Mouse (Mus musculus): ENCODE measurements at regions not wholly inside any gene's neighbourhood (a gene's known extent, or its start where the extent isn't known, plus 50 kb on each side); places are given as distances from the start of the nearest gene placed in this dataset.
A peak's percentile ranks its signal among the peaks of the same experiment; 100 is the strongest.

DNA sequence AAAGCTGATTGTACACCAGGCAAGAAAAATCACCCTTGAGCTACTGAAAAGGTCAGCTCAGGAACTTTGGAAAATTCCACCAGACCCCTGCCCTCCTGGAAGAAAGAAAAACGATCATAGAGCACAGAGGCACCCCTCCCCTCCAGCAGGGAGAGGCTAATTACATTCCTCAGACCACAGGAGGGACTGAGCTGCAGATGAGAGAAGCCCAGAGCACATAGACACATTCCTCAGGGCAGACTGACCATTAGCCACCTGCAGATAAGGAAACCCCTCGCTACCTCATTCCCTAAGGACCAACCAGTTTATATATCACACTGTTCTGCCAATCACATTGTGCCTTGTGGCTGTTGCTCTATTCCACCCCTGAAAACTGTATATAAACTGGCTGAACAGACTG lies 230.3 kb downstream of the Parp8 start:
- no peaks in the 10 kb centered on the region for H3K4me1 ChIP-seq (ENCODE audit: control insufficient read depth, insufficient read depth, insufficient read length, low read length)
- H3K4me3 ChIP-seq (ENCODE audit: insufficient read depth, low read depth, low read length): no peak overlapping the region
- H3K27ac ChIP-seq (replicated peaks; ENCODE audit: low read depth, low read length): no peak overlapping the region

DNA sequence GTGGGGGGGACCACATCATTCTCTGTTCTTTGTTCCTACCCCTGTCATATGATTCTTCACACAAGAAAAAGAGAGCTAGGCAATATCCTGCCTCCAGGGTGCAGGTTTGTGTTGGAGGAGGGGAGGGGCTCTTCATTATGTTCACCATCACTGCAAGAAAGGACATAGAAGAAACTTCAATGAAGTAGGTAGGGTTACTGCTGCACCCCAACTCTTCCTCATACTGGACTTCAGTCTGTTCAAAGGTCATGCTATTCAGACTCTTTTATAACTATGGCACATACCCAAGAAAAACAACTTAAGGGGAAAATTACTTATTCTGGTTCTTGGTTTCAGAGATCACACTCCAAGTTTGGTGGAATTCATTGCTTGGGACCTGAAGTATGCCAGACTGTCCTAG lies 243.7 kb downstream of the Parp8 start:
- H3K27ac ChIP-seq (replicated peaks; ENCODE audit: low read depth, low read length): no peak overlapping the region
- H3K4me1 ChIP-seq (ENCODE audit: control insufficient read depth, insufficient read depth, insufficient read length, low read length): no peaks in the 10 kb centered on the region
- H3K4me3 ChIP-seq (ENCODE audit: insufficient read depth, low read depth, low read length): no peak overlapping the region

DNA sequence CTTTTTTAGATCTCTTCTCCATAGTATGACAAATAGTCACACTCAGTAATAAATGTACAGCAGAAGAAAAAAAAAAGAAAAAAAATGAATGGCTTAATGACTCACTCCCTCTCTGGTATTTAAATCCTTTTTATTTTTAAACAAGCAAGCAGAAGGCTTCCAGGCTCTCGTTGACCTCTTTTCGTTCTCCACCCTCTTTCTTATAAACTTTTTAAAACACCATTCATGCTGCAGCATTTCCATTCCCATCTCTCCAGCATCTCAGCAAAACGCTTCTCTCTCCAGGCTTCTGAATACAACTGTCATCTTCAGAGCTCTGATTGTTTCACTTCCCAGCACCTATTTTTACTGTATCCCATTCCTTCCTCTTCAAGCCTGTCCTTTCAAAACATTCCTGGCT lies 259.8 kb downstream of the Parp8 start:
- H3K4me1 ChIP-seq (ENCODE audit: control insufficient read depth, insufficient read depth, insufficient read length, low read length): no peaks in the 10 kb centered on the region
- no peak overlapping the region for H3K27ac ChIP-seq (replicated peaks; ENCODE audit: low read depth, low read length)
- no peak overlapping the region for H3K4me3 ChIP-seq (ENCODE audit: insufficient read depth, low read depth, low read length)

DNA sequence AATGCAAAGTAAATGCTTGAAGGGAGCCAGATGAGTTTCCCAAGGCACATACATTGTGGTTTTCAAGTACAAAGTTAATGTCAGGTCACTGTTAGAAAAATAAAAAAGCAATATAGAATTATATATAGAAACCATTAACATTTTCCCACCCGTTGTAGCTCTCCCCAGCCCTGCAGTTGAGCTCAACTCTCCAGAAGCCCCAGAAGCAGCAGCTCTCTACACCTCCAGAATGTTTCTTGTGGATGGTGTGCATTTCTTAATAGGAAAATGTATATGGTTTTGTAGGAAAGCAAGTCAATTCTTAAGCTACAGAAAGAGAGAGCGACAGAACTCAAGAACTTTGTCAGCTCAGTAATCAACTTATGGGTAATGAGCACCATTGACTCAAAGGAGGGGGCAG lies 265.4 kb downstream of the Parp8 start:
- no peak overlapping the region for H3K4me3 ChIP-seq (ENCODE audit: insufficient read depth, low read depth, low read length)
- H3K27ac ChIP-seq (replicated peaks; ENCODE audit: low read depth, low read length): no peak overlapping the region
- no peaks in the 10 kb centered on the region for H3K4me1 ChIP-seq (ENCODE audit: control insufficient read depth, insufficient read depth, insufficient read length, low read length)

DNA sequence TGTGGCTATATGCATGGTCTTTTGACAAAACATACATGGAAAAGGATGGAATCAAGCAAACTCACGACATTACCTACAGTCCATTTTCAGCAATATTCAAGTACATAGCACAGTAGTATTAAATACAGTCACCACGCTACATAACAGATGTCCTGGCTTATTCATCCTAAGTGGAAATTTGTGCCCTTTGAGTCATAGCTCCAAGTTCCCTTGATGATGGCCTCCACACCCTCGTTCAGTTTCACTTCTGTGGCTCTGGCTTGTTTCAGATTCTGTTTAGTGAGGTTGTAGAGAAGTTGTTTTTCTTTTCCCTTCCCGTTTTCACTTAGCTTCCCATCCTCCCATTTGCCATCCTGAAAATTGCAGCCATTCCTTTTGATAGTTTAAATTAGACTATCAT lies 284.5 kb downstream of the Parp8 start:
- no peak overlapping the region for H3K4me3 ChIP-seq (ENCODE audit: insufficient read depth, low read depth, low read length)
- no peak overlapping the region for H3K27ac ChIP-seq (replicated peaks; ENCODE audit: low read depth, low read length)
- no peaks in the 10 kb centered on the region for H3K4me1 ChIP-seq (ENCODE audit: control insufficient read depth, insufficient read depth, insufficient read length, low read length)

DNA sequence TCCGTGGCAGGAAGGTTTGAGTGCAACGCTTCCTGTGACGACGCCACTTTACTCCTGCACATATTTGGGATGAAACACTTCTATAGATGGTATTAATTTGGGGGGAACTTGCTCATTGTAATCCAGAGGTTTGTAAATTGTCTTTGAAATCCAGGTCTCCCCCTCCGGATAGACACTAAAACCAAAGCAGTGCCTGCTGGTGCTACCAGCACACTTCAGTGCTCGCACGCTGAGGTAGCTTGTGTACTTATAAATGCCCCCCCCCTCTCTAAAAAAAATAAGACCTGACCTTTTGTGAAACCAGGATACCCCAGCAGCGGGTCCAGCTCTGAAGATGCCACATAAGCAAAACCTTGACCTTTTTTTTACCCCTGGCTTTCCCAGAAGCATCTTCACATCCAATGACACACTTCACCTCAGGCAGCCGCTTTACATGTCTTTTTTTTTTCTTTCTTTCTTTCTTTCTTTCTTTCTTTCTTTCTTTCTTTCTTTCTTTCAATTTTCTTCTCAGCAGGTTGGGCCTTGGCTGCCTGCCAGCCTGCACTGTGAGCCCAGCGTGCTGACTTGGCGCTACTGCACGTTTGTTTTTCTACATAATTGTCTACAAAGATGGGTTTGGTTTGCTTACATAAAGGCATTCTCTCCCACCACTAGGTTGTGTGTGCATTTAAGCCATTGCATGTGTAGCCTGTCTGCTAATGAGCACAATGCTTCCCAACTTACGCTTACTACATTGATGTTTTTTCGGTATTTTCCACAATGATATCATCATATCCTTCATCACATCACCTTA lies 301.8 kb downstream of the Parp8 start:
- Histone ChIP-seq H3K4me1 (ENCODE audit: control insufficient read depth, insufficient read depth, insufficient read length, low read length) (no peaks in the 10 kb centered on the region), H3K27ac (replicated peaks; ENCODE audit: low read depth, low read length) (no peak overlapping the region), H3K4me3 (ENCODE audit: insufficient read depth, low read depth, low read length) (no peak overlapping the region)

DNA sequence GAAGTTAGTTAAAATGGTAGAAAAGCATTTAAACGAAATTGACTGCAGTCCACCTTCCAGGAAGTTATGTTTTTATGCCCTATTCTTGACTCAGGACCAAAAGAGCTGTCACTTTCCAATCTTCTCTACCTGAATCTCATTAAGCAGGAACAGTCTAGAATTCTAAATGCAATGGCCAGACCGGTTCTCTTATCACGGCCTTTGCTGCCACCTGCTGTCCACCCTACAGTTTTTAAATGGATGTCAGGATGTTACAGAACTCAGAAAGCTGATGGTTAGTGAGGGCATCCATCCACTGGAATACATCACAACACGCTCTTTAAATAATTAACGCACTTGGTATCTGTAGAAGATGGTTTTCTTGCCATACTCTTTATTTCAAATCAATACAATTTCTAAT lies 310.5 kb downstream of the Parp8 start:
- no peak overlapping the region for H3K27ac ChIP-seq (replicated peaks; ENCODE audit: low read depth, low read length)
- H3K4me1 ChIP-seq (ENCODE audit: control insufficient read depth, insufficient read depth, insufficient read length, low read length): no peaks in the 10 kb centered on the region
- no peak overlapping the region for H3K4me3 ChIP-seq (ENCODE audit: insufficient read depth, low read depth, low read length)

DNA sequence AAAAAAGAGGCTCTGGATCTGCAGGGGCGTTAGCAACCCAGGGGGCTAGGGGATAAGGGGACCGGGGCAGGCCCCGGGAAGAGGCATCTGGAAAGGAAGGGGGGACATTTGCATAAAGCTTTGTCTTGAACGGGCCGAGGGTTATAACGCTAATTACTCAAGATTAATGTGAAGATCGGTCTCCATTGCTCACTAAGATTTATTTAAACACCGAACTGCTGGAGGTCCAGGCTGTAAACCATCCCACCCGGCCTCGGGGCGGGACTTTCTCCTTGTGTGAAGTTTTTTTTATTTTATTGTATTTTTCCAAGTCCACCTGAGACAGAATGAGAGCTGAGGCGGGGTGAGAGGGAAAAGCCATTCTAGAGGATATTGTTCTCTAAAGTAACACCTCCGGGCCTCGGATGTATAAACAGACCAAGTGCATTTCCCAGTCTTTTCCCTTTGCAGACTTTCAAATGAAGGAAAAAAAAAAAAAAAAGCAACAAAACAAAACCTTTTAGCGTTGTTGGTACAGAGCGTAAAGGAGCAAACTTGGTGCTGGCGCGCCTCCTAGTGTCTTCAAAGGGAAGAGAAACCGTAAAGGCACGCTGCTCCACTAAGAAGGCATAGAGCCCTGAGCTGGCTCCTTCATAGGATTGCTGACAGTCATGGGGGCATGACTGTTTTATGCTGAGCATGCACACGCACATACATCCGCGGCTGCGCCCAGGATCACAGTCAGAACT lies 313.3 kb downstream of the Parp8 start:
- Histone ChIP-seq H3K27ac (replicated peaks; ENCODE audit: low read depth, low read length) (no peak overlapping the region), H3K4me3 (ENCODE audit: insufficient read depth, low read depth, low read length) (0 out of 2 replicates have a peak overlapping the region, but pooled peaks have one; percentile 5), H3K4me1 (ENCODE audit: control insufficient read depth, insufficient read depth, insufficient read length, low read length) (no peaks in the 10 kb centered on the region)

DNA sequence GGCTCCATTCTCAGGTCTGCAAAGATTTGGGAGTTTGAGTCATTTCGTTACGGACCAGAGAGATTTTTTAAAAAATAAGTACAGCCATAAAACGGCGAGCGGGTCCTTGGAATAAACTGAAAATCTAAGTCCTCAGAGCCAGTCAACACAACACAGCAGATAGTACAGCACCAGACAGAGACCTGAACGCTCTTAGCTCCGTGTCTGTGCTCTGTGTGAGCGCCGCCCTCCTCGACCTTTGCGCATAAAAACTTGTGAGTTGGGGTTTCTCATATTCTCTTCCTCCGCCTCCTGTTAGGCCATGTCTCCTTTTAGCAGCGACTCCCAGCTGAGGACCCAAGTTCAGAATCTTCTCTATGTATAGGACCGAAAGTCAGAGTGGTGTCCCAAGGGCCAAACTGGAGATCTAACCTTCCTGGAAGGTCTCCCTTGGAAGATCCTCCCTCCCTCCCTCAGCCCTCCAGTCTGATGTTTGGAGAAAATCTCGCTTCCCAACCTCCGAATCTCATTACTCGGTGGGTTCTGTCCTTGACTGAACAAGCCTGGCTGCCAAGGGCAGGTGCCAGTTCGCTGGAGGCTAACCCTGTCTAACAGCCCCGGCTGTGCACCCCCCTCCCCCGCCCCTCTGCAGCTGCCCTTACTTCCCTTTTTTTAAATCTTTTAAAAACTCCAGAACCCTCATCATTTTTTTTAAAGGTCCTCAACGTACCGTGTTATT lies 314.0 kb downstream of the Parp8 start:
- Histone ChIP-seq H3K4me3 (ENCODE audit: insufficient read depth, low read depth, low read length) (peak overlapping the region; percentile 9; the same call in 1 of the 2 replicates), H3K27ac (replicated peaks; ENCODE audit: low read depth, low read length) (no peak overlapping the region), H3K4me1 (ENCODE audit: control insufficient read depth, insufficient read depth, insufficient read length, low read length) (no peaks in the 10 kb centered on the region)

DNA sequence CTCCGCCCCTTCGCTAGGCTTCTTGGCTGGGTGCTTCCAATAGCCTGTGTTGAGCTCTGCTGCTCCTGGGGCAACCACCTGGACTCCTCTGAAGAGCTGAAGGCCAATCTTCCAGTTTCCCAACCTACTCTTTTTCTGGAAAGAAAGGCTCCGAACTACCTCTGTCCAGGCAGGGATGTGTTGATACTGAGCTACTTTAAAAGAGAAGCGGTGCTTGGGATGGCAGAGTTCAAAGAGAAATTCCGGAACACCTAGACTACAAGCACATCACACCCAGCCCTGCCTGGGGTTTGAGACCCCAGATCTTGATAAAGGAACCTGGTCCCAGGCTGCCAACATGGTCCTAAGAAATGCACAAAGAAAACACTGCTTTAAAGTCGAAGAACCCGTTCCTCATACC lies 315.7 kb downstream of the Parp8 start:
- no peak overlapping the region for H3K27ac ChIP-seq (replicated peaks; ENCODE audit: low read depth, low read length)

DNA sequence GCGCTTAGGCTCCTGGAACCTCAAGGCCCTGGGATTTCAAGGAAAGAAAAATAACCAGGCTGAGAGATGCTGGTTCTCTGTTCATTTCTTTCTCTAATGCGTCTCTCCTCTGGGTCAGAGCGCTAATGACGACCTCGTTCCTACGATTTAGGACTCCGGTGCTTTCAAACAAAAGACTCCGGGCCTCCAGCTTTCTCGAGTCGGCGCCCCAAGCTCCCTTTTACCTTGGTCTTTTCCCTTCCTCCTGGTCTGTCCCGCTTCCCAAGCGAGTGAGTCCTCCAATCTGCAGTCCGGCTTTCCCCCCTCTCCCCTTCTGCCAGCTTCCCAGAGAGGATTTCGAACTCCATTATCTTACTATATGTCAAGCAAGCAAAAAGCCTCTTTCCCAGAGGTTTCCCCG lies 316.5 kb downstream of the Parp8 start:
- no peak overlapping the region for H3K4me3 ChIP-seq (ENCODE audit: insufficient read depth, low read depth, low read length)
- no peak overlapping the region for H3K27ac ChIP-seq (replicated peaks; ENCODE audit: low read depth, low read length)
- no peaks in the 10 kb centered on the region for H3K4me1 ChIP-seq (ENCODE audit: control insufficient read depth, insufficient read depth, insufficient read length, low read length)

More for the DNA sequence above, 315.7 kb downstream of the Parp8 start:
- no peak overlapping the region for H3K4me3 ChIP-seq (ENCODE audit: insufficient read depth, low read depth, low read length)
- no peaks in the 10 kb centered on the region for H3K4me1 ChIP-seq (ENCODE audit: control insufficient read depth, insufficient read depth, insufficient read length, low read length)

DNA sequence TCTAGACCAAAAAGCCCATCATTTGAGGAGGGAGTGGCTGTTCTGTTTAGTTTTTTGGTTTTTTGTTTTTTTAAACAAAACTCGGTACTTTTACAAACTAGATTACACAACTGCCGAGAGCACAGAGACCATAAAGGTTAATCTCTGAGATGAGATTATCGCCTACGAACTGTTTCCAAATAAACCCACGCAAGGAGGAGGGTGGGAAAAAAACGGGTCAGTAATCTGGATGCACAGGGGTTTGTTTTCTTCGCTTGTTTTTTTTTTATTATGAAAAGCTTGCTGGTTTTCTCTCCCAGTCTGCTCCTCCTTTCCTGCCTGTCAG lies 316.9 kb downstream of the Parp8 start:
- no peak overlapping the region for H3K4me3 ChIP-seq (ENCODE audit: insufficient read depth, low read depth, low read length)
- H3K4me1 ChIP-seq (ENCODE audit: control insufficient read depth, insufficient read depth, insufficient read length, low read length): no peaks in the 10 kb centered on the region
- no peak overlapping the region for H3K27ac ChIP-seq (replicated peaks; ENCODE audit: low read depth, low read length)

DNA sequence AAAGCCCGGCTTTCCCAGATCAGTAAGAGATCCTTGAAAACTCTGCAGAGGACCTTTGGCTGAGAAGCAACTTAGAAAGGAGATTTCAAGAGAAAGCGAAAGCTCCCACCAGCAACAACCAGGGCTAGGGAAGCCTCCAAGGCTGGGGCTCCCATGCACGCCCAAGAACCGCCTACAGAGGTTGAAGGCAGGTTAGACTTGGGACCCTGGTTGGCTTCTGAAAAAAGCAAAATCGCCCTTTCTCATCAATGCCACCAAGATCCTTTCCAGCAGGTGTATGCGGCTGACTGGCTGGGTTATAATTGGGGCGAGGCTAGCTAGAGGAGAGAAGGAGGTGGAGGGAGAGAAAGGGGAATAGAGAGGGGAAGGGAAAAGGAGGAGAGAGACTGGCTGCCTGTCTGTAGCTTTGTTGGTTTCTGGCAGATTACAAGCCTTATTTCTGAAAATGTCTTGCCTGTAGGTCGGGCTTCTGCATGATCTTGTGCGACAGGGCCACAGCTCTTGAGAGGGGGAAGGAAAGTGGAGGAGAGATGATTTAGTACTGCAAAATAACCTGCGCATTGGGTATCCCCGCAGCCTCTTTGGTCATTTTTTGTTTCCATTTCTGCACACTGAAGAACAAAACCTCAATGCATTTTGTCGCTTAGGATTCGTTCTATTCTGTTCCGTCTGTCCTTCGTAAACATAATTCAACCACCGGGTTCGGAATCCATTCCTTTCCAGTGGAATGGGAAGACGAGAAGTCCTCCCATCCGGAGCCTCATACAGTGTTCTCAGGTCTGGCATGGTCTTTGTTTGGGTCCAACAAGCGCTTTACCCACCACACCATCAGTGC lies 317.5 kb downstream of the Parp8 start:
- H3K4me1 ChIP-seq (ENCODE audit: control insufficient read depth, insufficient read depth, insufficient read length, low read length): no peaks in the 10 kb centered on the region
- no peak overlapping the region for H3K4me3 ChIP-seq (ENCODE audit: insufficient read depth, low read depth, low read length)
- H3K27ac ChIP-seq (replicated peaks; ENCODE audit: low read depth, low read length): no peak overlapping the region

DNA sequence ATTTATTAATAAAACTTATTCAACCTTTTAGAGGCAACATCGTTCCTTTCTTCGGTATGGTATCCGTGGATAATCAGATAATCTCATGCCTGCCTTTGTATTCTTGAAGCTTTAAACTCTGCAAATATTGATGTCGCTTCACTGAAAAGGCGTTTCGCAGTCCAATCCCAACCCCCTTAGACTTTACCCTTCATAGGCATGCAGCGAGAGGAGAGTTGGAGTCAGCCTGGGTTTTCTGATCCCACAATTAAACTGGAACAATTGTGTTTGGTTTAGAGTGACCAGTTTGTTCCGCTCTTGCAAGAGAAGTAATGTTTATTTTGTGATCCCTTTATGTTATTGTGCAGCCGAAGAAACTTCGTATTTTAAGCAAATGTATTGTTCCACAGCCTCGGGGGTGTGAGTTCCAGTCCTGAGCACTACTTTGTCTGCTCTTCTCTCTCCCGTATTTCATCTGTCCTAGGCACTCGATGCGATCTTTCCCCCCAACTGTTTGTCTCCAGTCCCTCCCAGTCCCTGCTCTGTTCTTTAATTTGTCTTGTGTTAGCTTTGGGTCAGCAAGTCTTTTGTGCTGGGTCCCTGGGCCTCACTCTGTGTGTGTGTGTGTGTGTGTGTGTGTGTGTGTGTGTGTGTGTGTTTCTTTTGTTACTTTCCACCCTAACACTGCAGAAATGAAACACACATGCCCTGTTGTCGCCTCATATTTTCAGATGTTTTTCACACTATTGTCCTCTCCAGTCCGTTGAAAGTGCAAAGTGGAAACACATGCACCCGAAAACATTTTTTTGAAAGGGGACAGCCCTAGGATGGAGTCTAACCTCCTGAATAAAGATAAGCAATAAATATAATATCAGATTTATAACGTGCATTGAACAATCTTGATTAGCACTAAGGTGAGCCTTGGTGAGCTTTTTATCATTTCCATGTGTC lies 318.7 kb downstream of the Parp8 start:
- Histone ChIP-seq H3K27ac (replicated peaks; ENCODE audit: low read depth, low read length) (no peak overlapping the region), H3K4me3 (ENCODE audit: insufficient read depth, low read depth, low read length) (no peak overlapping the region), H3K4me1 (ENCODE audit: control insufficient read depth, insufficient read depth, insufficient read length, low read length) (no peaks in the 10 kb centered on the region)

All from brown adipose tissue, adult 24 weeks (tissue).